Mouse (Mus musculus): Measurements from ENCODE around the gene Nxph4.

GRCm38 (mm10) chr10:127477301-127477700, 57.1 kb downstream of the Nxph4 start:
- TF ChIP-seq SMC3 (IDR thresholded peaks at IDR 0.05; ENCODE audit: low read depth, low read length) (no peak), PAX5 (IDR thresholded peaks at IDR 0.05; ENCODE audit: low read length) (no peak)
